In genomic region chr3:26021632-26022184, GRCm38 (mm10) we compare ENCODE assay signal across 25 mouse cellular contexts.
DNase-seq lines count a peak whose midpoint lies in the region; ATAC-seq lines count a peak whose summit lies in the region.
"Had no signal": no experiment of that assay in that cellular context is flagged by ENCODE, and none has a peak within 500 bp of the region (broad histone marks: within the 10 kb centered on the region; RNA-seq: fewer than 3 reads in every experiment).

No protein-coding gene starts in this region.

- H3K27ac ChIP-seq in forebrain, embryonic 12.5 days: peak overlapping the region; percentile 42; the same call in 1 of the 2 replicates
- no peak overlapping the region for H3K27ac ChIP-seq in forebrain, embryonic 10.5 days
- no peak overlapping the region for H3K27ac ChIP-seq in neural tube, embryonic 12.5 days
- H3K27ac ChIP-seq: embryonic facial prominence, embryonic 12.5 days; embryonic facial prominence, embryonic 15.5 days; heart, adult 2 months; heart, embryonic 10.5 days; heart, embryonic 13.5 days; hindbrain, embryonic 12.5 days; hindbrain, embryonic 15.5 days had no signal

- no peak overlapping the region for H3K4me3 ChIP-seq in forebrain, embryonic 12.5 days (replicated peaks)
- no peak overlapping the region for H3K4me3 ChIP-seq in forebrain, embryonic 10.5 days
- H3K4me3 ChIP-seq in neural tube, embryonic 12.5 days: no peak overlapping the region
- H3K4me3 ChIP-seq: embryonic facial prominence, embryonic 12.5 days; embryonic facial prominence, embryonic 15.5 days; heart, adult 2 months; heart, embryonic 10.5 days; heart, embryonic 13.5 days; hindbrain, embryonic 12.5 days; hindbrain, embryonic 15.5 days had no signal

- no peaks in the 10 kb centered on the region for H3K36me3 ChIP-seq in forebrain, embryonic 12.5 days (replicated peaks)
- H3K36me3 ChIP-seq in forebrain, embryonic 10.5 days (replicated peaks): no peaks in the 10 kb centered on the region
- no peaks in the 10 kb centered on the region for H3K36me3 ChIP-seq in neural tube, embryonic 12.5 days
- H3K36me3 ChIP-seq: embryonic facial prominence, embryonic 12.5 days; embryonic facial prominence, embryonic 15.5 days; heart, embryonic 10.5 days; heart, embryonic 13.5 days; hindbrain, embryonic 12.5 days; hindbrain, embryonic 15.5 days had no signal

- no peaks in the 10 kb centered on the region for H3K9me3 ChIP-seq in forebrain, embryonic 12.5 days
- no peaks in the 10 kb centered on the region for H3K9me3 ChIP-seq in forebrain, embryonic 10.5 days
- no peaks in the 10 kb centered on the region for H3K9me3 ChIP-seq in neural tube, embryonic 12.5 days
- H3K9me3 ChIP-seq: embryonic facial prominence, embryonic 12.5 days; embryonic facial prominence, embryonic 15.5 days; heart, embryonic 10.5 days; heart, embryonic 13.5 days; hindbrain, embryonic 12.5 days; hindbrain, embryonic 15.5 days had no signal

- H3K9ac ChIP-seq in forebrain, embryonic 12.5 days: no peak overlapping the region
- H3K9ac ChIP-seq in neural tube, embryonic 12.5 days: no peak overlapping the region
- H3K9ac ChIP-seq: embryonic facial prominence, embryonic 12.5 days; embryonic facial prominence, embryonic 15.5 days; heart, embryonic 13.5 days; hindbrain, embryonic 12.5 days; hindbrain, embryonic 15.5 days had no signal

- no peak overlapping the region for H3K4me2 ChIP-seq in forebrain, embryonic 12.5 days
- H3K4me2 ChIP-seq in neural tube, embryonic 12.5 days (replicated peaks): no peak overlapping the region
- H3K4me2 ChIP-seq: embryonic facial prominence, embryonic 12.5 days; embryonic facial prominence, embryonic 15.5 days; heart, embryonic 13.5 days; hindbrain, embryonic 12.5 days; hindbrain, embryonic 15.5 days had no signal

- 42% methylated on average over 6 of the region's 6 CpGs for WGBS in forebrain, embryonic 12.5 days
- 72% methylated on average over 6 of the region's 6 CpGs for WGBS in forebrain, embryonic 10.5 days
- 71% methylated on average over 6 of the region's 6 CpGs for WGBS in neural tube, embryonic 12.5 days

- no peaks in the 10 kb centered on the region for H3K4me1 ChIP-seq in forebrain, embryonic 12.5 days
- H3K4me1 ChIP-seq in forebrain, embryonic 10.5 days: peaks cover 8% of the 10 kb centered on the region
- no peaks in the 10 kb centered on the region for H3K4me1 ChIP-seq in neural tube, embryonic 12.5 days
- H3K4me1 ChIP-seq: embryonic facial prominence, embryonic 12.5 days; embryonic facial prominence, embryonic 15.5 days; heart, embryonic 10.5 days; heart, embryonic 13.5 days; hindbrain, embryonic 12.5 days; hindbrain, embryonic 15.5 days had no signal

- peak; percentile 60; the same call in 1 of the 2 replicates for ATAC-seq in forebrain, embryonic 12.5 days (ENCODE audit: low FRiP score)
- peak; percentile 21; the same call in 1 of the 2 replicates for ATAC-seq in neural tube, embryonic 12.5 days (ENCODE audit: low FRiP score, low read depth)
- ATAC-seq: activated CD4-positive, CD25-positive, alpha-beta regulatory T cell, adult 4 months; CD4-positive, CD25-positive, alpha-beta regulatory T cell, adult 4 months; intestine, postnatal 0 days had no signal

- no peaks in the 10 kb centered on the region for H3K27me3 ChIP-seq in forebrain, embryonic 12.5 days
- H3K27me3 ChIP-seq in forebrain, embryonic 10.5 days (ENCODE audit: poor library complexity, severe bottlenecking): no peaks in the 10 kb centered on the region
- no peaks in the 10 kb centered on the region for H3K27me3 ChIP-seq in neural tube, embryonic 12.5 days (replicated peaks)
- H3K27me3 ChIP-seq: embryonic facial prominence, embryonic 12.5 days; embryonic facial prominence, embryonic 15.5 days; heart, embryonic 13.5 days; hindbrain, embryonic 12.5 days; hindbrain, embryonic 15.5 days had no signal

- DNase-seq in forebrain, embryonic 10.5 days (ENCODE audit: extremely low spot score, low spot score): no peak
- no peak for DNase-seq in neural tube, embryonic 10.5 days (ENCODE audit: extremely low spot score, low spot score)
- DNase-seq in retina, postnatal 1 day: peak; percentile 42
- DNase-seq in cerebellum, adult 8-10 months: no peak
- DNase-seq: adrenal gland, adult 8-10 months; adrenal gland, postnatal 25 days; cerebellum, adult 18-20 months; cerebellum, adult 9-11 months; cerebellum, postnatal 25 days; gastrocnemius, postnatal 10 days; gastrocnemius, postnatal 36 days; heart, adult 2 months; heart, postnatal 14 days; kidney, adult 2 months had no signal
